16 mouse cellular contexts compared by ENCODE assay signal in genomic region chr11:113512150-113512549, GRCm38 (mm10).
DNase-seq lines count a peak whose midpoint lies in the region; ATAC-seq and TF ChIP-seq lines count a peak whose summit lies in the region.
"Had no signal": no experiment of that assay in that cellular context is flagged by ENCODE, and none has a peak within 500 bp of the region (broad histone marks: within the 10 kb centered on the region; RNA-seq: fewer than 3 reads in every experiment).

No protein-coding gene starts in this region.

- H3K9me3 ChIP-seq in midbrain, embryonic 11.5 days (ENCODE audit: control insufficient read depth, low read length) = no peaks in the 10 kb centered on the region
- H3K9me3 ChIP-seq in midbrain, embryonic 10.5 days (replicated peaks) = no peaks in the 10 kb centered on the region
- H3K9me3 ChIP-seq in liver, embryonic 11.5 days (ENCODE audit: control insufficient read depth, low read length) = no peaks in the 10 kb centered on the region
- H3K9me3 ChIP-seq in hindbrain, embryonic 10.5 days = no peaks in the 10 kb centered on the region
- H3K9me3 ChIP-seq: embryonic facial prominence, embryonic 15.5 days had no signal

- TF ChIP-seq CTCF in left cerebral cortex, adult 2 months (IDR thresholded peaks at IDR 0.05) = no peak

- no peak overlapping the region for H3K9ac ChIP-seq in midbrain, embryonic 11.5 days (ENCODE audit: low read length)
- H3K9ac ChIP-seq in liver, embryonic 11.5 days (ENCODE audit: low read depth, low read length) = no peak overlapping the region
- H3K9ac ChIP-seq: embryonic facial prominence, embryonic 15.5 days had no signal

- H3K4me2 ChIP-seq in midbrain, embryonic 11.5 days = no peak overlapping the region
- peak overlapping the region; percentile 21 for H3K4me2 ChIP-seq in liver, embryonic 11.5 days
- H3K4me2 ChIP-seq: embryonic facial prominence, embryonic 15.5 days had no signal

- 0 out of 2 replicates have a peak, but pooled peaks have one; percentile 30 for ATAC-seq in midbrain, embryonic 11.5 days (ENCODE audit: low FRiP score)
- peak; percentile 81 for ATAC-seq in liver, embryonic 11.5 days (replicated peaks; ENCODE audit: low FRiP score)

- no peak overlapping the region for H3K27ac ChIP-seq in midbrain, embryonic 11.5 days (ENCODE audit: low read depth, low read length)
- H3K27ac ChIP-seq in midbrain, embryonic 10.5 days (replicated peaks) = no peak overlapping the region
- H3K27ac ChIP-seq in liver, embryonic 11.5 days (ENCODE audit: low read depth, low read length) = no peak overlapping the region
- no peak overlapping the region for H3K27ac ChIP-seq in left cerebral cortex, adult 2 months
- no peak overlapping the region for H3K27ac ChIP-seq in hindbrain, embryonic 10.5 days
- H3K27ac ChIP-seq: embryonic facial prominence, embryonic 15.5 days had no signal

- no peak for DNase-seq in midbrain, embryonic 11.5 days (ENCODE audit: low spot score, missing footprints)
- DNase-seq in midbrain, embryonic 10.5 days (ENCODE audit: low spot score) = no peak
- peak; percentile 92 for DNase-seq in ZHBTc4 (ENCODE audit: low read depth, low spot score)
- peak; percentile 51 for DNase-seq in liver, embryonic 11.5 days (ENCODE audit: low spot score)
- DNase-seq in left cerebral cortex, adult 2 months (ENCODE audit: extremely low spot score in 1 of 2, low spot score in 2 of 2) = no peak
- no peak for DNase-seq in frontal cortex, postnatal 25 days (ENCODE audit: low spot score in 2 of 2)
- no peak for DNase-seq in hindbrain, embryonic 10.5 days (ENCODE audit: low spot score)
- DNase-seq: cerebellum, postnatal 36 days; heart, postnatal 36 days; kidney, adult 11 months; kidney, postnatal 4 days; layer of hippocampus, postnatal 36 days; lung, postnatal 36 days; right cerebral cortex, adult 18-20 months; thymus, adult 2 months had no signal

- intact Hi-C loops in left cerebral cortex, adult 2 months (cut with DNase I) = no loop called here

- no peaks in the 10 kb centered on the region; the same call in 1 of the 2 replicates for H3K4me1 ChIP-seq in midbrain, embryonic 11.5 days (ENCODE audit: control insufficient read depth, insufficient read depth, low read length)
- peaks cover 21% of the 10 kb centered on the region; the same call in 1 of the 2 replicates for H3K4me1 ChIP-seq in midbrain, embryonic 10.5 days
- H3K4me1 ChIP-seq in liver, embryonic 11.5 days (replicated peaks; ENCODE audit: control insufficient read depth, insufficient read depth, low read length) = peaks cover 18% of the 10 kb centered on the region
- H3K4me1 ChIP-seq in hindbrain, embryonic 10.5 days (replicated peaks) = peaks cover 31% of the 10 kb centered on the region

- no peak overlapping the region for H3K4me3 ChIP-seq in midbrain, embryonic 11.5 days (ENCODE audit: low read depth, low read length)
- no peak overlapping the region for H3K4me3 ChIP-seq in midbrain, embryonic 10.5 days
- no peak overlapping the region for H3K4me3 ChIP-seq in liver, embryonic 11.5 days (ENCODE audit: low read depth, low read length)
- no peak overlapping the region for H3K4me3 ChIP-seq in left cerebral cortex, adult 2 months
- no peak overlapping the region for H3K4me3 ChIP-seq in hindbrain, embryonic 10.5 days
- H3K4me3 ChIP-seq: embryonic facial prominence, embryonic 15.5 days had no signal

- 93% methylated on average over 7 of the region's 7 CpGs for WGBS in midbrain, embryonic 11.5 days
- 91% methylated on average over 7 of the region's 7 CpGs for WGBS in midbrain, embryonic 10.5 days
- WGBS in liver, embryonic 11.5 days = 77% methylated on average over 7 of the region's 7 CpGs
- 84% methylated on average over 7 of the region's 7 CpGs for WGBS in hindbrain, embryonic 10.5 days

- no peaks in the 10 kb centered on the region for H3K36me3 ChIP-seq in midbrain, embryonic 11.5 days (ENCODE audit: control insufficient read depth, insufficient read depth, low read length)
- H3K36me3 ChIP-seq in midbrain, embryonic 10.5 days = no peaks in the 10 kb centered on the region
- H3K36me3 ChIP-seq in liver, embryonic 11.5 days (ENCODE audit: control insufficient read depth, insufficient read depth, low read length) = no peaks in the 10 kb centered on the region
- H3K36me3 ChIP-seq in hindbrain, embryonic 10.5 days = no peaks in the 10 kb centered on the region
- H3K36me3 ChIP-seq: embryonic facial prominence, embryonic 15.5 days had no signal

- no peaks in the 10 kb centered on the region for H3K27me3 ChIP-seq in midbrain, embryonic 11.5 days (ENCODE audit: control insufficient read depth, insufficient read depth, low read length)
- H3K27me3 ChIP-seq in midbrain, embryonic 10.5 days (ENCODE audit: low read depth, poor library complexity, severe bottlenecking) = no peaks in the 10 kb centered on the region
- no peaks in the 10 kb centered on the region for H3K27me3 ChIP-seq in liver, embryonic 11.5 days (replicated peaks; ENCODE audit: control insufficient read depth, insufficient read depth, low read length)
- H3K27me3 ChIP-seq in hindbrain, embryonic 10.5 days (ENCODE audit: insufficient read depth, poor library complexity, severe bottlenecking) = no peaks in the 10 kb centered on the region
- H3K27me3 ChIP-seq: embryonic facial prominence, embryonic 15.5 days had no signal

Comparison
In these comparisons a context has a peak if more than half of its experiments do, and no peak if none do; other contexts are left out.
1. DNase-seq: peak in ZHBTc4 (single experiment) and liver, embryonic 11.5 days (single experiment); none in midbrain, embryonic 11.5 days (single experiment), midbrain, embryonic 10.5 days (single experiment), left cerebral cortex, adult 2 months (0 of 2), frontal cortex, postnatal 25 days (0 of 2) and hindbrain, embryonic 10.5 days (single experiment).